Mouse (Mus musculus): Measurements from ENCODE around the gene Kcmf1.

- TF ChIP-seq CTCF (IDR thresholded peaks at IDR 0.05; ENCODE audit: low read depth), result no peak
- no peak for TF ChIP-seq EP300 (IDR thresholded peaks at IDR 0.05; ENCODE audit: low read depth)
These were observed 17.6 kb downstream of the Kcmf1 start for GRCm38 (mm10) chr6:72882222-72882621.
